Mouse (Mus musculus) gonadal fat pad, adult 2 months (tissue): Measurements from ENCODE around the gene Tfb2m. TPM values are rescaled to one million over a fixed set of nuclear protein-coding genes. Genes with fewer than 3 reads are reported as not detected.
"Not testable (repeated sequence)": the region's sequence is repeated elsewhere in the genome, so short reads cannot be mapped to it uniquely, and the experiment has no call there.

ENCODE experiments used
- DNase-seq: peaks from one replicate; pipeline ENCODE4 v3.0.0-alpha.2; 2012; ENCODE audit warnings: low read depth
- polyA plus RNA-seq: library from polyadenylated mRNA; depleted of rRNA; stranded (reverse); fragments of >200 nt; gene quantifications from 2 replicates; pipeline ENCODE4 v1.2.3, GENCODE M21; 2012; rRNA removed

The Tfb2m gene
- 10.1 and 12.1 TPM in 2 replicates for polyA plus RNA-seq

DNA sequence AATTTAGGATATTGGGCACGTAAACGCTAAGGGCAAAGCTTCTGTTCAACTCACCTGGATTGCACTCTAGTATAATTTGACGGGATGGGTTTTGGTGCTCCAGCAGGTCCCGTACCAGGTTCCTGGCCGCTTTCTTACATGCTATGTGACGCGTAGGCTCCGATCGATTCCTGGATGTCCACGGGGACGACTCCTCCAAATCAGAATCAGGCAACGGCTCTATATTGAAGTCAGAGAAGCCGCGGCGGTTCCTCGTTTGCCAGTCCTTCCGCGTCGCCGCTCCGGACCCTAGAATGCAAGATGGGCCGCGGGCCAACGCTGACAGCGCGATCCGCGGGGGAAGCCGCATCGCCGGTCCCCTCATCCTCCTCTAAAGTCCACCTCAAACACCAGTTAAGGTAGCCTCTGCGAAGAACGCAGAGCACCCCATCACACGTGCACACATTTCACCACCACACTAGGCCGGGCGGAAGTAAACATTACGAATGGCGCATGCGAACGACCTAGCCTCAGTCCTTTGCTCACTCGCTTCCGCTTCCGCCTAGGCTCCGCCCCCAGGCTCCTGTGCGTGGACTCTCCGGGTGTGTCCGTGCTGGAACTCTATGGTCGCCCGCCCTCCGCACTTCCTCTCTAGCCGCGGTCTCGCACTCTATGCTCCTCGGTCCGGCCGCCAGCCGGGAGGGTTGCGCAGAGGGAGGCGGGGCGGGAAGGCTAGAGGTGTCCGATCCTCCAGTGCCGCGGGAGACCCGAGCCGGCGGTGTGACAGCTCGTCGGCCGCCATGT is at the start of gene Tfb2m, which contains the start of gene Cnst:
Gene Tfb2m (minus strand): TSS at position 500 of the 783 bp plus-strand sequence.
Gene Cnst (plus strand): TSS at position 603 of the 783 bp plus-strand sequence.
- not testable (repeated sequence) for DNase-seq

DNA sequence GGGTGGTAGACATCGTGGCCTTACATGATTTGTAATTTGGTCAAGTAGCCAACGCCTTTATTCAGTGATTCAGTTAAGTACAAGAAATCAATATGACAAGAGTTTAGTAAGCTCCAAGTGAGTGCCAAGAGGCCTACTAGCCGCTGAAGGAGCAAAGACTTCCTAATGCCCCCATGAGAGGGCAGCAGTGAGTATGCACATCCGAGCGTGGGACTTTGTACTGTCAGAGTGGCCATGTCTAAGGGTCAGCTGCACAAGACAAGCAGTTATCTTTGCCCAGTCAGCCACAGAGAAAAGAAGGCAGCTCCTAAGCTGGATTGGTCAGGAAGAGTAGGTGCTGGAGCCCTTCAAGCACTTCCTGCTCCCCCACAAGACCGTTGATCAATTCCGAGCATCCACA is 46.9 kb upstream of the Tfb2m start:
- DNase-seq = no peak

DNA sequence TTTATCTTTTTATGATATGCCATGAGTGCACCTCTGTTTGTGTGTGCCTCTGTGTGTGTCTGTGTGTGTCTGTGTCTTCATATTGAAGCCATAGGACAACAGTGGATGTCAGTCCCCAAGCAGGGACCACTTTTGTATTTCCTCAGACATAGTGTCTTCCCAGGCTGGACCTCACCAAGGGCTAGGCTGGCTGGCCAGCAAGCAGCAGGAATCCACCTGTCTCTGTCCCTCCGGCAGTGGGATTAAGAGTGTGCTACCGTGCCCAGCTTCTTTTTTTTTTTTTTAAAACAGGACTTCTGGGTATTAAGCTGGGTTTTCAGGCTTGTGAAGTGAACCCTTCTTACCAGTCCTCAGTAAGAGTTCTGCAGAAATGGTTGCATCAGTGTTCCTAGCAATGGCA is 46.1 kb upstream of the Tfb2m start:
- DNase-seq = no peak

DNA sequence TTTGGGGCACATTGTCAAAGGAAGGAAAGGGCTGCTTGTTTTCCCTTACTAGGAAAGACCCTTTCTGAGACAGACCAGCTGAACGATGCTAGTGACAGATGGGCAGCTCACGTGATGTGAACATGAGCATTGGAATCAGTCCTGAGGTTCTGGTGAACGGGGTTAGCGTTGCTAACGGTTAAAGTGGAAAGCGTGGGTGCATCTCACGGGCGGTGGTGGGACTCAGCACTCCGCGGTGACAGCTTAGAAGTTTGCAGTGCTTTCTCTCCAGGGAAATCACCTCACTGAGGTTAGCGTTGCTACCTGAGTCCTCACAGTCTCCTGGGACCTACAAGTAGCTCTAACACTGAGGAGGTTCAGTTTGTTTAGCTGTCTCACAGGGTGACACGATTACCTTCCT is 45.6 kb upstream of the Tfb2m start:
- no peak for DNase-seq

DNA sequence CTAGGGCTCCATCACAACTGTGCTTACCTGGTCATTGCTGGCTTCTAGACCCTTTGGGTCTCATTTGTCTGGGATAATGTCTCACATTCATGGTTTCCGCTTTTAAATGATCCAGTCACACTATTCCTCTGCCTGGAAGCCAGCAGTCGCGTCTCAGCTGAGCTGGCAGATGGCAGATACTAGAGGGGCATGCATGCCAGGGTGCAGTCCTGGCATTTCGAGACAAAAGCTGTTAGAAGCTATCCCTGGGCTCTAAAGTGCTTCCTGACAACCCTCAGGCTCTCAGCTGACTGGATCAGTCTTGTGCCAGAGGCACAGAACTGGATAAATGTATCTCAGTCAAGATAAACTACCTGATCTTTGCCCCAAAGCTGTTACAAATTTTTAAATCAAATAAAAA is 42.2 kb upstream of the Tfb2m start:
- no peak for DNase-seq

DNA sequence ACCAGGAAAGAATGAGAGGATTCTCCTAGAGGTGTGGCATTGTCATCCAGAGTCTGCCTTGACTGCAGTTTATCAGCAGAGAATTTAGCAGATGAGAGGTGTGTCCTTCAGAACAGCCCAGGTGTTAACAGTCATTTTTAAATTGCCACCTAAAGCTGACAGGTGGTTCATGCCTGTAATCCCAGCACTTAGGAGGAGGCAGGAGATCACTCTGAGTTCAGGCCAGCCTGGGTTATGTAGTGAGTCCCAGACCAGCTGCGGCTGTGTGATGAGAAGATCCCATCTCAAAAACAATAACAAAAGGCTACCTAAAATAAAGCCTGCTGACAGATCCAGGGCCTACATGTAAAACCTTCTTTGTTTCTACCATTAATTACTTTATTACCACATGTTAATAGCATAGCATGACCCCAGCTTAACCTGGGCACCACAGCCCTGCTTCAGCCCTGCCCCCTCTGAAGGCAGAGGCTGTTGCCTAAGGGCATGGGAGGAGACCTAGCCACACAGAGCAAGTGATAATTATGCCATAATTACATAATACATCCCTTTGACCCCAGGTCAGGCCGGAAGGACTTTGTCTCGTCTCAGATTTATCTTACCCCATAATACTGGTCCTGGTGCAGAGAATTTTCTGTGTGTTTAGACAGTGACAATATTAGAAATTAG is 40.5 kb upstream of the Tfb2m start:
- DNase-seq = no peak

DNA sequence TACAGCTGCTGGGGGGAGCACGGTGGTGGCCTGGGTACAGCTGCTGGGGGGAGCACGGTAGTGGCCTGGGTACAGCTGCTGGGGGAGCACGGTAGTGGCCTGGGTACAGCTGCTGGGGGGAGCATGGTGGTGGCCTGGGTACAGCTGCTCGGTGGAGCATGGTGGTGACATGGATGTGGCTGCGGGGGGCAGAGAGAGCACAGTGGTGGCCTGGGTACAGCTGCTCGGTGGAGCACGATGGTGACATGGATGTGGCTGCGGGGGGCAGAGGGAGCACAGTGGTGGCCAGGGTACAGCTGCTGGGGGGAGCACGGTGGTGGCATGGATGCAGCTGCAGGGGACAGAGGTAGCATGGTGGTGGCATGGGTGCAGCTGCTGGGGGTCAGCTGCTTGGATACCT is 39.6 kb upstream of the Tfb2m start:
- no peak for DNase-seq

DNA sequence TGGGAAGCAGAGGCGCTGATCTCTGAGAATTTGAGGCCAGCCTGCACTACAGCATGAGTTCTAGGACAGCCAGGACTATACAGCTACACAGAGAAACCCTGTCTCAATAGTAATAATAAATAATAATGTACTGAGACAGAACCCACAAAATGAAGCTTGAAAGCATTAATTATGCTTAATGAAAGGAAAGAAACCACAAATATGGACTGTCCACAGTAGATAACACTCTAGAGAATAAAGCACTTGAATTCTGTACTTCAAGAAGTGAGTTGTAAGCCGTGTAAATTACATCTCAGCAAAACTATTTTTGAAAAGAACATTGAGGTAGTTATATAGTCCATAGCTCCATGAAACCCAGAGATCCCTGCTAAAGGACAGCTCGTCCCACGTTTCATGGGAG is 38.2 kb upstream of the Tfb2m start:
- DNase-seq = no peak

DNA sequence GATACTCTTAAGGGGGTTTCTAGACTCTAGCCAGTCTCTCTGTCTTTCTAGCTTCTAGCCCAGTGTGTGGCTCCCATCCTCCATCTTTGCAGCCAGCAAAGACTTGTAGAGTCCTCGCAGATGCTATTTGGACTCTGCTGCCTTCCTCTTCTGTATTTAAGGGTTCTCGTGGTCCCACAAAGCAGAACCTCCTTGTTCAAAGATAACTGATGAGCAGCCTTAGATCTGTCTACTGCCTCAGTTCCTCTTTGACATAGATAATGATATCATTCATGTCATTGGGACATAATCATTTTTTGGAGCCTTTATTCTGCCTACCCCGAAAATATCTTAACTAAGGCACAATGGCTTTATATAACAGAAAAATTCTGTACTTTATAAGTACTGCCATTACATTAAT is 37.0 kb upstream of the Tfb2m start:
- no peak for DNase-seq

DNA sequence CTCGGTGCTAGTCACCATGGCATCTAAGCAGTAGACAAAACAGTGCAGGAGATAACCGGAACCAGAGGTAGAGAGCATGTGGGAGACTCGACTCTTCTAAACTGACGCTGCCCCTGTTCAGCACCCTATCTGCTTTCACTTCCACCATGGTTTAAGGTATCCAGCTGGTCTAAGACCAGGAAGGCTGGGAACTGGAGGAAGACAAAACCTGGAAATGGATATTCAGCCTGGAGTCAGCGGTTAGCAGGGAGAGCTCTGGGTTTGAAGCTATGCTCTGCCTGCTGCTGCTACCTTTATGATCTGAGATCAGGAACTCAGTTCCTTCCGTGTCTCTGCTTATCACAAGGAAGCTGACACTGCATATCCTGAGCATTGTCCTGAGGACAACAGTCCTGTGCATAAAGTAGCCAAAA is 36.0 kb upstream of the Tfb2m start:
- DNase-seq = no peak

DNA sequence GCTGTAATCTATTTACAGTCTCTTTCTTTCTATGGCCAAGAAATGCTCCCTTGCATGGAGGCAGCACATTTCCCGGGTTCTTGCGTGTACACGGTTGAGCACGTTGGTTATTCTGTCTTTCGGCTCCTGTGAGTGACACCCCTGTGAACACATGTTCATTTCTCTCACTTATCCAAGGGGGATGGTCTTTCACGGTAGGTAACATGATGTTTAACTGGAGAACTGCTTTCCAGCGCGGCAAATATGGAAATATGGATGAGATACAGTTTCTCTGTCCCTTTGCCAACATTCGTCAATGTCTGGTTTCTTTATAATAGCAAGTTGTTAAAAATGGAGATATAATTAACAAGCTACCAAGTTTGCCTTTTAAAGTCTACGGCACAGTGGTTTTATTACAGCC is 35.4 kb upstream of the Tfb2m start:
- DNase-seq = no peak

DNA sequence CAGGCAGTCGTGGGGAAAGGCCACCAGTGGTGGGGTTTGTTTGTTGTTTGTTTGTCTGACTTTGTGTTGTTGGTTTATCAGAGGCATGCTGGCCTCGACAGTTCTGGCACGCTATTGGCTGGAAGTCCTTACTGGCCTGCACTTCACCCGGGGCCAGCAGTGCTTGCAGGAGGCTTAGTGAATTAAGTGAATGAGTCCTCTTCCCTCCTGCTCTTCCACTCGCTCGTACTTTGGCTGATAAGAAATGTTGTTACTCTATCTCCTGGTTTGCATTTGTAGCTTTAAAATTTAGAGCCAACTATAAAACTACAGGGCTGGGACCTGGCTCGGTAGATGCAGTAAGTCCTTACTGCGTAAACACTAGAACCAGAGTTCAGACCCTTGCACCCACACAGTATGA is 34.1 kb upstream of the Tfb2m start:
- no peak for DNase-seq

DNA sequence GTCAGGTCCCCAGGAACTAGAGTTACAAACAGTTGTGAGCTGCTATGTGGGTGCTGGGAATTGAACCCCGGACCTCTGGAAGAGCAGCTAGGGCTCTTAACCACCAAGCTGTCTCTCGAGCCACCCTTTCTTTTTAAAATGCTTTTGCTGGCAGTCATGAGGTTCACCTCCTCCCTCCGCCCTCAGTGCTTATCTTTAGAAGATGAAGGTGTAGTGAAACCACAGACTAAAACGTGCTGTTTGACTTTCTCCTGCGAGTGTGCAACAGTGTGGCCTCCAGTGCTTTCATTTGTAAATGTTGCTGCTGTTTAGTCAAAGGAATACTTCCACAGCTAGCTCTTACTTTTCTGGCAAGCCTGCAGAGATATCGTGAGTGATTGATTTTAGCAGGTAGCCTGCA is 32.6 kb upstream of the Tfb2m start:
- DNase-seq = no peak

DNA sequence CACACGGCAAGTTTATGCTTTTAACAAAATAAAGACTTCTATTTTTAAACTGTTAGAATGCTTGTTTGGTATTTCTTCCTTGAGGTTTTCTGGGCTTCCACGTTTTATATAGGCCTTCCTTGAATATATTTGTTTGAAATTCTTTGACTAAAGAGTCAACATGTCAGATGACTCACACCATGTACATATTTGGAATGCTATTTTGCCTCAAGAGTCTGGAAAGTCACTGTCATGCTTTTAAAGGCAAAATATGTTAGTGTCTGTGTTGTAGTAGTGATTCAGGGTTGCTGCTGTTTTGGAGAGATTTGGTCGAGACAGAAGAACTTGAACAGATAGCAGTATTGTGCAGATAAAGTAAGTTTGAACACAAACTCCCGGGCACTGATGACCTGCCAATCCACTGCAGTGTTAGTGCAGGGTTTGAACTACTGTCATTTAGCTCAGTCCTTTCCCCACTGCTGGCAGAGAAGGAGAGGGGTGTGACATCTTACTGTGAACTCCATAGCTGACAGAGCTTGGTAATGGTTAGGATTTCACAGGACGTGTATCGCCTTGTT is 27.7 kb upstream of the Tfb2m start:
- no peak for DNase-seq

DNA sequence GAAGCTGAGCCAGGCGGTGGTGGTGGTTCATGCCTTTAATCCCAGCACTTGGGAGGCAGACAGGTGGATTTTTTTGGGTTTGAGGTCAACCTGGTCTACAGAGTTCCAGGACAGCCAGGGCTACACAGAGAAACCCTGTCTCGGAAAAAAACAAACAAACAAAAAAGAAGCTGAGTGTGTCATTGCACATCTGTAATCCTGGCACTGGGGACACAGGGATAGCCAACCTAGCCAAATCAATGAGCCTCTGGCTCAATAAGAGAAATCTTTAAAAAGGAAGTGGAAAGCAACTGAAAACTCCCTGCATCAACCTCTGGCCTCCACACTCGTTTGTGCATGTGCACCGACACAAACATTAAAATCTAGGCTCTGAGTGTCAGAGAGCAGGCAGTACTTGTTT is 25.6 kb upstream of the Tfb2m start:
- DNase-seq = no peak

DNA sequence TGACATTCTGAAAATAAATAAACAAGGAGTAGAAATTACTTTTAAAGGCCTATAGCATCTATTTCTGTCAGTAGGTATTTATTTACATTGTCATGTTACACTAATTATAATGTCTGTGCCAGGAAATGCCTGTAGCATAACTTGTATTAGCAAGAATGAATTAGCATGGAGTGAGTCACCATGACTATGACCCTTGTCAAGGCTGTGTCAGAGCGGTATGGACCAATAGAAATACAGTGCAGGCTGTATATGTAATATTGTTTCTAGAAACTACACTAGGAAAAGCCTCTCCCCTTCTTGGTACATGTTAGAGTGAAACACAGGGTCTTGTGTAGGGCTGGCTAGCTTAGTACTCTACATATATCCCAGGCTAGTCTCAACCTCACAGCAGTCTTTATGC is 24.4 kb upstream of the Tfb2m start:
- no peak for DNase-seq

DNA sequence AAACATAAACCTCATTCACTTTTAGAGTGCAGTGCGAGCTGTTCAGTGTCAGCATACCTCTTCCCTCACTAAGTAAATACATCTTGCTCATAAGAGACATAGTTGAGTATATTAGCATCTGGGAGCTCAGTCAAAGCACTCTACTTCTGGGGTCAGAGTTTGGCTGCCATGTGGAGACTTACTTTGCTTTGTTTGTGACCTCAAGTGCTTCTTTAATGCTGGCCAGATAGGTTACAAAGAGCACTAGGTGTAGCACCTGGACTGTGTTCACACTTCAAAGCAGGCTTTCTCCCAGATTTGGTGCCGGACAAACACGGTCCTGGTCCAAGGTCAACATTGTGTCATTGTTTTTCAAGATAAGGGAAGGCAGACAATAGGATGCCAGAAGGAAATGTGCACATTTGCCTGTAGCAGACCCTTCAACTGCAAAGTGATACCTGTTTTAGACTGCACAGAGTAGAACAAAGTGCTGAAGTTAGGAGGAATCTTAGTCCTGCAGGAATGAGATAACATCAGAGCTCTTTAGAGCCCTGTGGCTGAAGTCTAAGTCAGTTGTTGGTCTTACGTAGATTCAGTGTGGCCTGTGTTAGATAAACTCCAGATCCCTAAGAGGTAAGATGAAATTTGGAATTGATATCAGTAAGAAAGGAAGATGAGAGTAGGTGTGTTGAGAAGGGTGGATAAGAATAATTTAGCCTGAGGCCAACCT is 22.8 kb upstream of the Tfb2m start:
- DNase-seq = no peak

DNA sequence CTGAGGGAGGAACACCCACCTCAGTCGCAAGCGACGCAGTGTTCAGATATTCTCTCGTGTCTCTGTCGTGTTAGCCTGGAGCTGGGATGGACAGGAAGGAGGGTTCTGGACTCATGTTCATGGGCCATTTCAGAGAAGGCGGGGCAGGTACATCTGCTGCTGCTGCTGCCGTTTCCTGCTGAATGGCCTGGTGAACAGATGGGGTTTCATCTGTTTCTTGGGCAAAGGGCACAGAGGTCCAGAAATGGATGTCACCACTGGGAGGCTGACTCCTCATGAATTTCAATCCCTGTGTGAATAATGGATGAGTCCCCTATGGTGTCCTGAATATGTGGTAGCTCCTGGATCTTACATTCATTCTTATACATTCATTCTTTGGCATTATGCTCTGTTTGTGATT is 21.5 kb upstream of the Tfb2m start:
- no peak for DNase-seq

DNA sequence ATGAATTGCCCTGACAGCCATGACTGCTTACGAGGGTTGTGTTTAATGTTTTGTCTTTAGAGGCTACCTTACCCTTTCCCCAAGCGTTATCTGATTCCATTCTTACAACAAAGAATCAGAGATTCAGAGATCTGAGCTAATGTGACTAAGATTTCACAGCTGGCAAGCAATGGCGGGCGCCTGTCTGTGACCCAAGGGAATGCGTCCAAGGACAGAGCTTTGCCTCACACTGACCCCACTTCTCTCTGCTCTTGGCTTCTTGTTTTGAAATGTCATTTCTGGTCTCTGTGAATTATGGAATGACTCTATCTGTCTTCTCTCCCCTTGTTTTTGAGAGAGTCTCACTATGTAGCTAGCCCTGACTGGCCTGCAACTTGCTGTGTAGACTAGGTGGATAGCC is 17.9 kb upstream of the Tfb2m start:
- no peak for DNase-seq

DNA sequence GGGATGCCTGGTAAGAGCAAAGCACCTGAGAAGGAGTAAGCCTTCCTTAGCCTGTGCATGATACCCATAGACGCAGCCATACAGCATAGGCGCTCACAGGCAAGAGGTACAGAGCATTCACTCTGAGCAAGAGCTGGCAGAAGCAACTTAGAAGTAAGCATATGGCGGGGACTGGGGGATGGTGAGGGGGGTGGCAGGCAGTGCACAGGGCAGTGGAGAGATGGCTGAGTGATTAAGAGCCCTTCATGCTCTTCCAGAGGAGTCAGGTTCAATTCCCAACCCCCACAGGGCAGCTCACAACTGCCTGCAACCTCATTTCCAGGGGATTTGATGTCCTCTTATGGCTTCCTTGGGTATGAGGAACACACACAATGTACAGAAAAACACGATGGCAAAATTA is 17.1 kb upstream of the Tfb2m start:
- DNase-seq = no peak

DNA sequence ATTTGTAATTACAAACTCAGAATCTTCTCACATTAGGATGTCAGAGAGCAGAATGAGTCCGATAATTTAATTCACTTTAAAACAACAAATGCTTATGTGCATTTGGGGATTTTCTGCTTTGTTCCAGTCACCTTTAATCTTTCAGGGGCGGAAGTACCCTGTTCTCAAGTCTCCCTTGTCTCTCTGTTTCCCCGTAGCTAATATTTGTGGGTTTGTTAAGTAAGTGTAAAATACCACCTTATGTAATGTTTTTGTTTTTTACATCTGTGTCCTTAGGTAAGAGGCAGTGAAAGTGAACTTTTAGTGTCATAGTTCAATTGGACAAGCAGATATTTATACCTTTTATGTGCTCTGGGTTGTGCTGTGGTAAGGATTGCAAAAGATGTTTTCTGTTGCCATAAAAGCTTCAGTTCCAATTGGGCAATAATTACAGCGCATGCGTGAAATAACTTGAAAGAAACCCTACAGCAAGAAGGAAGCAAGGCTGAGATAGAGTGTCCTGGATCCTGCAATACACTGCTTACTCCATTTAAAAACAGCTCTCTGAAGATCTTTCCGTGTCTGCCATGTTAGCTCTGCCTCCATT is 14.9 kb upstream of the Tfb2m start:
- DNase-seq = no peak
